Mouse (Mus musculus) embryonic facial prominence, embryonic 12.5 days (tissue): ENCODE measurements around the gene Ifitm3. TPM values are rescaled to one million over a fixed set of nuclear protein-coding genes. Genes with fewer than 3 reads are reported as not detected.

Experiments used
- ATAC-seq: fragments of 200-750 bp; cut with Nextera tagmentation; 2 replicates; pipeline ENCODE4 v1.8.0; 2017; ENCODE audit not compliant: insufficient number of reproducible peaks, insufficient read depth, low FRiP score, low TSS enrichment
- H3K27ac ChIP-seq: fragments of 300-500 bp; sonication (generic); 2 replicates; pipeline ENCODE4 v1.5.1; 2016; ENCODE audit warnings: mild to moderate bottlenecking
- H3K27me3 ChIP-seq: fragments of 300-500 bp; sonication (generic); 2 replicates; pipeline ENCODE4 v1.6.1; 2016; ENCODE audit warnings: mild to moderate bottlenecking, moderate library complexity
- H3K36me3 ChIP-seq: fragments of 300-500 bp; sonication (generic); 2 replicates; pipeline ENCODE4 v1.6.1; 2016; ENCODE audit warnings: mild to moderate bottlenecking
- H3K4me1 ChIP-seq: fragments of 300-500 bp; sonication (generic); 2 replicates; pipeline ENCODE4 v1.6.1; 2016
- H3K4me2 ChIP-seq: fragments of 300-500 bp; sonication (generic); replicated peaks from 2 replicates; pipeline ENCODE4 v1.6.1; 2016; ENCODE audit warnings: mild to moderate bottlenecking, moderate library complexity
- H3K4me3 ChIP-seq: fragments of 300-500 bp; sonication (generic); 2 replicates; pipeline ENCODE4 v1.5.1; 2016; ENCODE audit warnings: mild to moderate bottlenecking
- H3K9ac ChIP-seq: fragments of 300-500 bp; sonication (generic); 2 replicates; pipeline ENCODE4 v1.6.1; 2016; ENCODE audit warnings: mild to moderate bottlenecking, moderate library complexity
- H3K9me3 ChIP-seq: fragments of 300-500 bp; sonication (generic); 2 replicates; pipeline ENCODE4 v1.6.1; 2016; ENCODE audit warnings: mild to moderate bottlenecking, moderate library complexity
- WGBS: fragments of 180-500 bp; shearing (Covaris S2); methylation state at CpG from one replicate; pipeline ENCODE4 v1.1.7; 2016; 5-methylcytosine and 5-hydroxymethylcytosine counted together
- polyA plus RNA-seq: library from polyadenylated mRNA; unstranded; fragments of >200 nt; fragmentation: Nextera tagmentation; extraction: Ambion mirVana; gene quantifications from 2 replicates; pipeline ENCODE4 v1.2.1, GENCODE M21; 2016

Ifitm3 gene
- polyA plus RNA-seq, 1 experiment from 2014 or later, result 48.0 TPM

DNA sequence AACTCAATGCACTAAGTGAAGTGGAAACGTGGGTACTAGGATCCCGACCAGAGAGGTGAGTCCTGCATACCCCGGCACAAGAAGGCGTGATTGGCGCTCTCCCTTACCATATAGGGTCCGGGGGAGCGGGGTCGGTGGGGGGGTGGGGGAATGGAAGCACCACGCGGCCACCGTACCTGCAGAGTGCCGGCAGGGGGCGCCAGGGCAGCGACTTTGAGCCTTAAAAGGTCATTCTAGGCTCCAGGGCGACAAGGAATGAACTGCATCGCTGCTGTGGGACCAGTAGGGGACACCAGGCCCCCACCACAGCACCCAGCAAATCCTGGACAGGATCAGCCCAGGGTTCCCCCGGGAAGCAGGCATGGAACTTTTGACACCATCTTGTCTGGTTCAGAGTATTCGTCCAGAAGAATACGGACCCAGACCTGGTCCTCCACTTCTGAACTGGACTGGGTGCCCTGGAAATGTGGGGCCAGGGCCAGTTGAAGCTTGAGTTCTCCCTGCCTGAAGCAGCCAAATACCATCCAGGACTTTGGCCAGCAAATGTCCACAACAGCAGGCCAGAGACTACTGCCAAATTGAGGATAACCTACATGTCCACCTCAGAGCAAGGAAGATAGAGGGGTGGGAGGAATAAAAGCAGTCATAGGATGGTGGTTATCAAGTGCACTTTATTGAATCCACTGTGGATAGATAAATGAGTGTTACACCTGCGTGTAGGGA lies 1.5 kb downstream of the Ifitm3 start:
- no peaks in the 10 kb centered on the region for H3K36me3 ChIP-seq
- H3K9me3 ChIP-seq, result no peaks in the 10 kb centered on the region
- peak overlapping the region; percentile 45 for H3K4me2 ChIP-seq
- 8% methylated on average over 20 of the region's 20 CpGs for WGBS
- no peaks in the 10 kb centered on the region for H3K27me3 ChIP-seq
- ATAC-seq, result 0 out of 2 replicates have a peak, but pooled peaks have one; percentile 37
- H3K9ac ChIP-seq, result no peak overlapping the region
- H3K27ac ChIP-seq, result no peak overlapping the region
- H3K4me1 ChIP-seq, result peaks cover 21% of the 10 kb centered on the region
- H3K4me3 ChIP-seq, result no peak overlapping the region

DNA sequence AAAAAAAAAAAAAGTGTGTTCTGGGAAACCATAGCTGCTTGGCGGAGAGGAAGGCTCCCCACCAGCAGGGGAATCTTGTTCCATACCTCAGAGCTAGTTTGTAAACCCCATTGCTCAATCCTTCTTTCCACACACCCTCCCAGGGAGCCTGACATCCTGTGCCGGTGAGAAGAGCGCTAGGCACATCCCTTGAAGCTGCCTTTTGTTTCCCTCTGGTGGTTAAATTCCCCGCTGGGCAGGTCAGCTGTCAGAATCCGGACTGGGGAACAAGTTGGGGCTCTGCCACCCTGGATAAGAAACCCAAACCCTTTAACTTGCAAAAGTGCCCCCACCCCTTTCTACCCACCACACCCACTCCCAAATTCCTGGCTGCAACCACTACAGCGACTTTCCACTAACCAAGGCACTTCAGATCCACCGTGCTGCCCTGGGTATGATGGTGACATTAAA lies 2.2 kb downstream of the Ifitm3 start:
- Histone ChIP-seq H3K27ac (no peak overlapping the region), H3K9me3 (no peaks in the 10 kb centered on the region)

DNA sequence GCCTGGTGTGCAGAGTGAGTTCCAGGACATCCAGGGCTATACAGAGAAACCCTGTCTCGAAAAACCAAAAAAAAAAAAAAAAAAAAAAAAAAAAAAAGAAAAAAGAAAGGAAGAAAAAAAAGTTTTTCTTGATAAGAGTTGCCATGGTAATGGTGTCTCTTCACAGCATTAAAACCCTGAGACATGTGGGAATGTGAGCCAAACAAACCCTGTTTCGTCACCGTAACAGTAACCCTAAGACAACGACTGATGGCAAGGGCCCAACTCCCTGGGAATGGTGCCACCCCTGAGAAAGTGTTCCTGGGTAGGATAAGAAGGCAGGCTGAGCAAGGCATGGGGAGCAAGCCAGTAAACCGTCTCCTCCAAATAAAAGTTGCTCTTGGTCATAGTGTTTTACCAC lies 3.7 kb downstream of the Ifitm3 start:
- 85% methylated on average over 5 of the region's 5 CpGs for WGBS
- no peaks in the 10 kb centered on the region for H3K9me3 ChIP-seq
- no peak for ATAC-seq
- no peak overlapping the region for H3K9ac ChIP-seq
- no peak overlapping the region for H3K27ac ChIP-seq
- peaks cover 21% of the 10 kb centered on the region for H3K4me1 ChIP-seq
- H3K4me2 ChIP-seq, result no peak overlapping the region
- no peaks in the 10 kb centered on the region for H3K27me3 ChIP-seq
- no peaks in the 10 kb centered on the region for H3K36me3 ChIP-seq
- no peak overlapping the region for H3K4me3 ChIP-seq

More for the DNA sequence above, 2.2 kb downstream of the Ifitm3 start:
- Histone ChIP-seq H3K27me3 (no peaks in the 10 kb centered on the region), H3K4me3 (no peak overlapping the region), H3K4me2 (peak overlapping the region; percentile 45), H3K36me3 (no peaks in the 10 kb centered on the region), H3K4me1 (peaks cover 21% of the 10 kb centered on the region), H3K9ac (no peak overlapping the region)
- WGBS, result 7% methylated on average over 7 of the region's 7 CpGs
- no peak for ATAC-seq

- Histone ChIP-seq H3K27ac (no peak overlapping the region), H3K36me3 (no peaks in the 10 kb centered on the region), H3K9ac (no peak overlapping the region), H3K4me2 (no peak overlapping the region), H3K27me3 (no peaks in the 10 kb centered on the region), H3K9me3 (no peaks in the 10 kb centered on the region), H3K4me1 (peaks cover 21% of the 10 kb centered on the region), H3K4me3 (no peak overlapping the region)
- WGBS, result 91% methylated on average over 6 of the region's 6 CpGs
- ATAC-seq, result no peak
Observed at GRCm38 (mm10) chr7:141006446-141006845, 4.1 kb downstream of the Ifitm3 start.

- H3K27ac ChIP-seq, result no peak overlapping the region
- no peaks in the 10 kb centered on the region for H3K27me3 ChIP-seq
- WGBS, result 79% methylated on average over 5 of the region's 5 CpGs
- H3K4me2 ChIP-seq, result no peak overlapping the region
- H3K4me1 ChIP-seq, result no peaks in the 10 kb centered on the region
- H3K4me3 ChIP-seq, result no peak overlapping the region
- ATAC-seq, result no peak
- no peak overlapping the region for H3K9ac ChIP-seq
- no peaks in the 10 kb centered on the region for H3K9me3 ChIP-seq
- H3K36me3 ChIP-seq, result no peaks in the 10 kb centered on the region
Observed at GRCm38 (mm10) chr7:141003248-141004010, 7.1 kb downstream of the Ifitm3 start.

DNA sequence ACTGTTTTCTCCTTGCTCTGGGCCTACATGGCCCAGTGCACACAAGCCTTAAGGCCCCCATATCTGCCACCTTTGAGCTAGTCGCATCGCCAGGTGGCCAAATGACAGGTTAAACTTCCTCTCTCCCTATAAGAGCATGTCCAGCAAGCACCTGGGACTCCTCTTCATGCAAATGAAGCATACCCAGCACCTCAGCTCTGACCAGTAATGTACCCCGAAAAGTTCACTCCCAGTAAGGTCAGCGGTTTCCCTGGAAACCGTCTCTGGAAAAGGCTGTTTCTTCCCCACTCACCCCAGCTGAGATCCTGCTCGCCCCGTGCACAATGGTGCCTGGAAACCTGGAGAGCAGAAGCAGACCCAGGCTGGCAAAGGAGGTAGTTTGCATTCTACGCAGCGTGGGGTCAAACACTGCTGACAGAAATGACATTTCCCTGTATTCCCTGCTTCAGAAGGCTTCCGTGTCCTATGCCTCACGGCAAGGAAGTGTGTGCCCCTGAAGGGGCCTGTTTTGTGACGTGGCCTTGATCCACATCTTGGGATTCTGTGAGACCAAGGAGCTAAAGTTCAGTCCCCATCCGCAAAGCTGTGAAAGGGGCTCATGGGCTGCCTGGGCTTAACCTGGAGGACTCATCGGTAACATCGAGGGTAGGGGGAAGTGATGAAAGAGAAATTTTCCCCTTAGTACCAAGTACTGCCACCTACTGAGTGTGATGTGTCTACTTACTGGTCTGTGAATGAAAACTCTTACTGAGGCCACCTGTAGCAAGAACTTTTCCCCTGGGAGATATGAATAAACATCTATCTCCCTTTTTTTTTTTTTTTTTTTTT lies 9.5 kb downstream of the Ifitm3 start:
- Histone ChIP-seq H3K36me3 (no peaks in the 10 kb centered on the region), H3K9me3 (no peaks in the 10 kb centered on the region), H3K4me1 (no peaks in the 10 kb centered on the region), H3K27ac (no peak overlapping the region), H3K4me2 (no peak overlapping the region), H3K4me3 (no peak overlapping the region), H3K9ac (no peak overlapping the region), H3K27me3 (no peaks in the 10 kb centered on the region)
- 81% methylated on average over 15 of the region's 15 CpGs for WGBS
- no peak for ATAC-seq

GRCm38 (mm10) chr7:140998853-140999700 lies 11.5 kb downstream of the Ifitm3 start:
- Histone ChIP-seq H3K4me2 (no peak overlapping the region), H3K4me3 (no peak overlapping the region), H3K9ac (no peak overlapping the region), H3K27me3 (no peaks in the 10 kb centered on the region), H3K36me3 (no peaks in the 10 kb centered on the region), H3K9me3 (no peaks in the 10 kb centered on the region), H3K4me1 (no peaks in the 10 kb centered on the region), H3K27ac (no peak overlapping the region)
- 89% methylated on average over 11 of the region's 11 CpGs for WGBS
- ATAC-seq, result no peak

GRCm38 (mm10) chr7:140997817-140998216 lies 12.8 kb downstream of the Ifitm3 start:
- 56% methylated on average over 1 of the region's 1 CpGs for WGBS
- Histone ChIP-seq H3K36me3 (no peaks in the 10 kb centered on the region), H3K9me3 (no peaks in the 10 kb centered on the region), H3K27ac (no peak overlapping the region), H3K4me1 (no peaks in the 10 kb centered on the region), H3K4me3 (no peak overlapping the region), H3K4me2 (no peak overlapping the region), H3K27me3 (no peaks in the 10 kb centered on the region), H3K9ac (no peak overlapping the region)
- ATAC-seq, result no peak

DNA sequence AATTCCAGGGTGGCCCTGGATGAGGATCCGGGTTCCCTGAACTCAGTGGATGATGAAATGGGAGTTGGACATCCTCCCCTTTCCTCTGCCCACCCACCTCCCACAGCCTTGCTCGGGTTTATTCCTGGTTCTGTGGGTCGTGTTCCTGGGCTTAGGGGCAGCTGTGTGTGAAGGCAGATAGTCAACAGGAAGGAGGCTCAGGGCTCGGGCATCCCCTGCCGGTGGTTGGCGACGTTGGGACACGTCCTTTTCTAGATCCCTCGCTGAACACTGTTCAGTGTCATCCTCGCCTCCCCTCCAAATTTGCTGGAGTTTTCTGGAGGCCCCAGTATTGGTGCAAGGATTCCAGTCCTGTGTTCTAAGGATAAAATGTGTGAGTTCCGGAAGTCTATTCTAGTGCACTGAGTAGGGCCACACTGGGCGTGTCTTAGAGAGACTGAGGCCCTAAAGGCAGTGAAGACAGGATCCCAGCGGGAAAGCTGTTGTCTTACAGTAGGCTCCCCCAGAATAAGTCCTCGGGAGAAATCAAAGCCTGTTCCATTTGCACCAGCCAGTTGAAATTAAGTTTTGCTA lies 19.4 kb downstream of the Ifitm3 start:
- Histone ChIP-seq H3K4me1 (0 out of 2 replicates have a peak, but pooled peaks cover 3% of the 10 kb centered on the region), H3K27me3 (no peaks in the 10 kb centered on the region), H3K9ac (no peak overlapping the region), H3K4me3 (no peak overlapping the region), H3K4me2 (no peak overlapping the region), H3K27ac (no peak overlapping the region), H3K9me3 (no peaks in the 10 kb centered on the region), H3K36me3 (no peaks in the 10 kb centered on the region)
- ATAC-seq, result no peak
- WGBS, result 89% methylated on average over 14 of the region's 14 CpGs

GRCm38 (mm10) chr7:140990622-140991021 lies 19.9 kb downstream of the Ifitm3 start:
- Histone ChIP-seq H3K27me3 (no peaks in the 10 kb centered on the region), H3K36me3 (no peaks in the 10 kb centered on the region), H3K4me2 (no peak overlapping the region), H3K9me3 (no peaks in the 10 kb centered on the region), H3K27ac (no peak overlapping the region), H3K4me3 (no peak overlapping the region), H3K9ac (no peak overlapping the region), H3K4me1 (0 out of 2 replicates have a peak, but pooled peaks cover 3% of the 10 kb centered on the region)
- WGBS, result 53% methylated on average over 5 of the region's 5 CpGs
- ATAC-seq, result no peak
